Mouse (Mus musculus) heart, postnatal 14 days (tissue): Measurements from ENCODE around the gene Lyzl4. TPM values are rescaled to one million over a fixed set of nuclear protein-coding genes. Genes with fewer than 3 reads are reported as not detected.
A peak's percentile ranks its signal among the peaks of the same experiment; 100 is the strongest.
"Not testable (repeated sequence)": the region's sequence is repeated elsewhere in the genome, so short reads cannot be mapped to it uniquely, and the experiment has no call there.

ENCODE experiments used
- DNase-seq, 2 experiments: peaks; one replicate each; pipeline ENCODE4 v3.0.0; 2021 to 2022
- intact Hi-C: fragments of 180-260 bp; cut with DNase I; formaldehyde crosslinking; loops from one replicate; pipeline ENCODE4 v1.15.1; 2025
- total RNA-seq, 2 experiments: library from RNA; stranded (reverse); gene quantifications; 2 replicates each; pipeline ENCODE4 v1.2.3; 2021

Gene Lyzl4
- total RNA-seq, 2 experiments from 2014 or later: not detected

DNA sequence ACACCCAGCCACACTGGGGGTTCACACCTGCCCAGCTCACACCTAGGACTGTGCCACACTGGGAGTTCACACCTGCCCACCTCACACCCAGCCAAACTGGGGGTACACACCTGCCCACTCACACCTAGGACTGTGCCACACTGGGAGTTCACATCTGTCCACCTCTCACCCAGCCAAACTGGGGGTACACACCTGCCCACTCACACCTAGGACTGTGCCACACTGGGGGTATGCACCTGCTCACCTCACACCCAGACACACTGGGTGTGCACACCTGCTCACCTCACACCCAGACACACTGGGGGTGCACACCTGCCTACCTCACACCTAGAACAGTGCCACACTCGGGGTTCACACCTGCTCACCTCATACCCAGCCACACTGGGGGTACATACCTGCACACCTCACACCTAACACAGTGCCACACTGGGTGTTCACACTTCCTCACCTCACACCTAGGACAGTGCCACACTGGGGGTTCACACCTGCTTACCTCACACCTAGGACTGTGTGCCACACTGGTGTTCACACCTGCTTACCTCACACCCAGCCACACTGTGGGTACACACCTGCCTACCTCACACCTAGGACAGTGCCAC, 35.3 kb downstream of the Lyzl4 start:
- DNase-seq: no peak
- intact Hi-C loops: loop anchor here (5.0 kb wide), 1 partner anchor 214 kb away; no protein-coding TSS in a partner anchor

DNA sequence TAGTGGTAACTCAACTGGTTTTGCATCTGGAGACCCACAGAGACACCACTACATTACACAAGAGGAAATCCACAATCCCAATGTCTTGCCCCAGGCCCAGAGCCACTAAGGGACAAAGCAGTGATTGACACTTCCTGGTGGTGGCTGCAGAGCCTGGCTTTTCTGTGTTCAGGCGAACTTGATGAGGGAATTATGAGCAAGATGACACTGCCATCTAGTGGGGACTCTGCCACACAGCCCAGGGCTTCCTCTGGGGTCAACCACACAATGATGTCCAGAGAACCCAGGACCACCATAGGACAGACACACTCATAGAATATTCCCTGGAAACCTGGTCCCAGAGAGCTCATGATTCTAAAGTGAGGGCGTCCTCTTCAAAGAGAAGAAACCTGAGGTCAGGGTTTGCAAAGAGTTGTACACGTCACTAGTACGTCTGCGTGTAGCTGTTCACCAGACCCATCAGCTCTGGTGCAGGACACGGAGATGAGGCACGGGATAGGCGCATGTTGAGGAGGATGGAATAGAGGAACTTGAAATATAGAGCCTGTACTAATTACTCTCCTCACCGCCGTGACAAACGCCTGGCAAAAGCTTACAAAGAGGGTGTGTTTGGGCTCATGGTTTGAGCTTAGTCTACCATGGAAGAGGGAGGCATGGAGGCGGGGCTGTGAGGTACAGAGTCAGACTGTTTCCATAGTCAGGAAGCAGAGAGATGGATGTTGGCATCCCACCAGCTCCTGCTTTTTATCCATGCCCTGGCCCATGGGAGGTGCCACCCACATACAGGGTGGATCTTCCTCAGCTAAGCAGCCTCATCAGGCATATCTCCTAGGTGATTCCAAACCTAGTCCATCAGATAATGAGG, 36.2 kb downstream of the Lyzl4 start:
- intact Hi-C loops: loop anchor here (1.0 to 5.0 kb wide), 3 partner anchors 128 to 357 kb away; no protein-coding TSS in a partner anchor
- peak; percentile 71 to 86 for DNase-seq

DNA sequence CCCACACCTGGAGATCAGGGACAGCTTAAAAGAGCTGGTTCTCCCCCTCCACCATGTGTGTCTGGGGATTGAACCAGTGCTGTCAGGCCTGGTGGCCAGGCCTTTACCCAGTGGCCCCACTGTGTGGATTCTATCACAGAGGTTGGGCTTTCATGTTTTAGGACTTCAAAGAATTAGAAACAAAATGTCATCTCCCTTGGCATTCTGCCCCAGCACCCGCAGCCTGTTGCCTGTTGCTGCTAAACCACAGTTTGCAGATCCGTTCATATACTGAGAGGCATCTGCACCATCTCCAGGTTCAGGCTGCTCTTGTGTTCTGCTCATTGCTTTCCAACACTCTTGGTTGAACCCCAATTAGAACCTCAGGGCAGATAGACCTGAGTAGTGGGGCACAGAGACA, 39.5 kb downstream of the Lyzl4 start:
- intact Hi-C loops: no loop called here
- DNase-seq: no peak

DNA sequence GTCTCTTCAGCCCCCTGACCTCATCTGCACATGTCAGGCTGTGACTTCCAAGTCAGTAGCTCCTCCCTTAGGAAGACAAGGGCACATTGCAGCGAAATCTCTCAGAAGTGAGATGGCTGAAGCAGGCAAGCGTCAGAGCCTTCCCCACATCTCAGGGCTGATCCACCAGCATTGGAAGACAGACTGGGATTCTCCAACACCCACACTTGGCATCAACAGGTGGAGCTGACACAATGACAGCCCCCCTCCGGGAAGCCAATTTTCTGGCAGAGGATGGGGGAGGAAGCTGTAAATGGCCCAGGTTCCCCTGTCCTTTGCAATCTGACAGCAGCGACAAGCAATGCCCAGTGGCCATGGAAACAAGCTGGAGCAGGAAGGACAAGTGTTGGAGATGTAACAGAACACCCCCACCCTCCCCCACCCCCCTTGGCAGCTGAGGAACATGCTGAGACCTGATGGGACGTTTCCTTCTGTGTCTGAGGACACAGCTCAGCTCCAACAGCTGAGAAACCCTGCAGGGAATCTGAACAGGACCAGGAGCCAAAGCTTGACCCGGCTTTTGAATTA, 41.0 kb downstream of the Lyzl4 start:
- DNase-seq: no peak
- intact Hi-C loops: no loop called here

DNA sequence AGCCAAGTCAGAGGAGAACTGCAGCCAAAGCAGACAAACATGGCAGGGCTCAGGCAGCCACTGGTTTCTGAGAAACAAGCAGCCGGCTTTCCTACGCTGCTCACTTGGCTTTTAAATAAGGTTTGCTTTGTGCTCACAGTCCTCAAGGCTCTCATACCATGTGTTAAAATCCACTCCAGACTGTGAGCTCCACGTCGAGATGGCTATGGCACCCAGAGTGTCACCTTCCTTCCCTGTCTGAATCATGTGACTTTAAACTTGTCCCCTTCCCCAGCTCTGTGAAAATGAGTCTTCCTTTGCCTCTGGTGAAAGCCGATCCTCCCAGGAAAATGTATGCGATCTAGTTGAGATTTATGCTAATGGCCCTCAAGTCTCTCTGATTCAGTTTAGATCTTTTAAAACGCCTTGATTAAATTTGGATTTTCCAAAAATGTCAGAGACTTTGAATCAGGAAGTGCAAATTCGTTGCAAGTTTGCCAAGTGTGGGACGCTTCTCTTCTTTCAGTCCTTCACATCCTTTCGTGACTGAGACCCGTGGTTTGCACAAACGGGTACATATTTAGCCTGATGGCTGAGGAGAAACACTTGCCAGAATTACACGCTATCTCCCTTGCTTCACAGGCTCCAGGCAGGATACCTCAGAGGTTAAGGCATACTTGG, 41.6 kb downstream of the Lyzl4 start:
- intact Hi-C loops: no loop called here

DNA sequence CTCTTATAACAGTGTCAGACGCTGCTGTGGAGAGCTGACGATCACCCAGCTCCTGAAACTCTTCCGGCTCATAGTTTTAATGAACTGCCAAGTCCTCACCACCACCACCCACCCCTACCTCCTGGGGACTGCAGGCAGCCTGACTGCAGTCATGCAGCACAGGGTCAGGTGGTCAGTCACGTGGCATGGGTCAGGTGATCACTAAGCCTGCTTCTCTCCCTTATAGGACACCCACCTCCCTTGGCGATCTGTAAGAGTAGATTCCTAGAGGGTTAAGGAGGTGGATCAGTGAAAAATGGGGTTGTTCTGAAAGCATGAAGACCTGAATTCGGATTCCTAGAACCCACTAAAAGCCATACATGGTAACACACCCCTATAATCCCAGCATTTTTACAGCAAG, 42.3 kb downstream of the Lyzl4 start:
- intact Hi-C loops: no loop called here
- no peak for DNase-seq

More for the DNA sequence above, 41.6 kb downstream of the Lyzl4 start:
- no peak for DNase-seq

DNA sequence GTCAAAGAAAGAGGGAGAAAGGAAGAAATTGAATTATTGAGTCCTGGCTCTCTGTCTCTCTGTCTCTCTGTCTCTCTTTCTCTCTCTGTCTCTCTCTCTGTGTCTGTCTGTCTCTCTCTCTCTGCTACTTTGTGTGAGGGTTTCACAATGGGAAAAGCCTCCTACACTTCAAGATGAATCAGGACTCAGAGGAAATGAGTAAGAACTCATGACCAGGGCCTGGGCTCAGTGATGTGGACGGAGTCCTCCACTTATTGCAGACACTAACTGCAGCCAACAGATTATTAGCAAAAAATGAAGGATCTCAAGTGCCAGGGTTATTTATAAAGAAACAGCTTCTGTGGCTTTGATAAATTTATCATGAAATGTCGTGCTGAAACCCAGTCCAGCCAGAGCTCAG, 43.8 kb downstream of the Lyzl4 start:
- no peak for DNase-seq
- intact Hi-C loops: no loop called here

DNA sequence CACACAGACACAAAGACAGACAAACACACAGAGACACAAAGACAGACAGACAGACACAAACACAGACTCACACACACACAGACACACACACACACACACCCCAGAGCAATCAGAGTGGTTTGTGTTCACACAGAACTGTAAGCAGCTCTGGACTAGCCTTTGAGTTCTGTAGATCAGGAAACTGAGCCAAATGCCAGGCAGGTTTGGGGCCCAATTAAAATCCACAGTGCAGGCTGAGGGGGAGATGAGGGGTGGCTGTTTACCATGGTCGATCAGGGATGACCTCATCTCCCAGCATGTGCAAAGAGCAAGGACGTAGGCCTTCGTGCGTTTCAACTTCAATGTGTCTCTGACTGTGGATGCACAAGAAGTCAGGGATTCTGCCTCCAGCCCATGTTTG, 47.1 kb downstream of the Lyzl4 start:
- no peak for DNase-seq
- intact Hi-C loops: no loop called here

DNA sequence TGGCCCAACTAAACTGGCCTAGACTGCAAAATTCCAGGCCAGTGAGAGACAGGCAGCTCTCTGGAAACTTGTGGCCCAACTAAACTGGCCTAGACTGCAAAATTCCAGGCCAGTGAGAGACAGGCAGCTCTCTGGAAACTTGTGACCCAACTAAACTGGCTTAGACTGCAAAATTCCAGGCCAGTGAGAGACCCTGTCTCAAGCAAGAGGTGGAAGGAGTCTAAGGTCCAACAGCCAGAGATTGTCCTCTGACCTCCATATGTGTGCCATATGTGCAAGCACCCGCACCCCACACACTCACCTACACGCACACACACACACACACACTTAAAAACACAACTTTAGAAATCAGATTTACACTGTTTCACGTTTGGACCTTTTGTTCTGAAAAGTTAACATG, 48.1 kb downstream of the Lyzl4 start:
- intact Hi-C loops, DNase-seq: not testable (repeated sequence)

DNA sequence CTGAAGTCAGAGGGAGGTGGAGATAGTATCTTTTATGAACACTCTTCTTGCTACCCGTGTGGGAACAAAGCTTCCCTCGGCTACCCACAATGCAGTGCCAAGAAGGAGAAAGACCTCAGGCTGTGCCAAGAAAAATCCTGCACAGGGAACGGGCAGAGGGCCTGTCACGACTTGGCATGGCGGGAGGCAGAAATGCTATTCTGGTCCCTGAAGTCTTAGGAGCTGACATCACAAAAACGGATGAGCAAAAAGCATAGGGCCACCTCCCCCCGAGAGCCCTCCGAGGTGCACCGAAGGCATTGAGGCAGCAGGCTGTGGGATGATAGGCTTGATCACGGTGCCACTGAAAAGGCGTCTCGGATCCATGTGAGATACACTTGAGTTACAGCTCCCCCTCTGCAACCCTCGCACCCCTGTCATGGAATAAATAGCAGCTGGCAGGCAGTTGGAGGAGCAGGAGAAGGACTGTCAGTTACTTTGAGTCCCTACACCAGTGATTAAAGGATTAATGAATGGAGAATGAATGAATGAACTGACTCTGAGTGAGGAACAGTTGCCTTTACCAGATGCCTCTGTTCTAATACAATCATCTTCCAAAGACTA, 48.8 kb downstream of the Lyzl4 start:
- DNase-seq: peak in 1 of 2 experiments; percentile 32
- intact Hi-C loops: no loop called here

DNA sequence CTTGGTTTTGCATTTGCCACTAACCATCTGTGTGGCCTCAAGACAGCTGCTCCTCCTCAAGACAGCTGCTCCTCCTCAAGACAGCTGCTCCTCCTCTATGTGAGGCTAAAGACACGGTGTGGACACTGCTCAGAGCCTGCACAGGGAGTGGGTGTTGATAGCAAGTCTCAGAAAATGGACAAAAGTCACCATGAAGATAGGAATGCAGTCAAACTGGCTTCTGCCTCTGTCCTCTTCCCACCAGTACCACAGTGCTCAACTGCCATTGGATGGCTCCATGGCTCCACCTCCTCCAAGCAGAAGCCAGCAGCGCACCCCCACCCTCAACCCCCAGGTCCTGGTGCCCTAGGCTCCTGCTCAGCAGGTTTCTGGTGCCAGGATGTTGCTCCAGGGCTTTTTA, 52.4 kb downstream of the Lyzl4 start:
- intact Hi-C loops: no loop called here
- peak in 1 of 2 experiments; percentile 23 for DNase-seq

DNA sequence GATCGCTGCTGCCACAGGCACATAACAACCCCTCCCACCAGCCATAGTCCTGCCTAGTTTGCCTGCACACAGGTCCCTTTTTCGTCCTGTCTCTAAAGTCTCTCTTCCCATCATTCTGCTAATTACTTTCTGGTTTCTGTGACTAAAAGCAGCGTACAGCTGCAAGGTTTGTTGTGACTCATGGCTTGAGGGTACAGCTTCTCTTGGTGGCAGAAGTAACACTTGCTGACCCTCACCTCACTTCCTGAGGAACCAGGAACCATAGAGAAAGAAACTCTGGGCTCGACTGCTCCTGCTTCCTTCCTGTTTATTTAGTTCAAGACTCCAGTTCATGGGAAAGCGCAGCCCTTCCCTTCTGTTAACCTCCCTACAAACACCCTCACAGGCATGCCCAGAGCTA, 67.5 kb downstream of the Lyzl4 start:
- no peak for DNase-seq
- intact Hi-C loops: no loop called here

DNA sequence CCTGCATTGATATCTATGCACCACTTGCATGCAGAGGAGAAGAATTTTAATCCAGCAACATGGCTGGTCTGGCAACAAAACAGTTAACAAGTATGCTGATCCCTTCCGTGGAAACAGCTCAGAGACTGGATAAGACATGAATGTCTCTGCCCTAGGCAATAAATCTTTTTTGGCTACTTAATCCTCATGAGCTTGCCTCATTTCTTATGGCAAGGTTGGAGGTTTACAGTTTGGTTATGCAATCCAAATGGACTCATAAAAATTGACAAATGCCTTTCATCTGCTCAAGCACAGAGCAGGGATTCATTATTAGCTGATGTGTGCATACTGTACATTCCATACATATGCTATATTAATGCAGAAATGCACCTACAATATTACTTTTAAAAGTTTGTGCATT, 73.4 kb downstream of the Lyzl4 start:
- no peak for DNase-seq
- intact Hi-C loops: no loop called here

DNA sequence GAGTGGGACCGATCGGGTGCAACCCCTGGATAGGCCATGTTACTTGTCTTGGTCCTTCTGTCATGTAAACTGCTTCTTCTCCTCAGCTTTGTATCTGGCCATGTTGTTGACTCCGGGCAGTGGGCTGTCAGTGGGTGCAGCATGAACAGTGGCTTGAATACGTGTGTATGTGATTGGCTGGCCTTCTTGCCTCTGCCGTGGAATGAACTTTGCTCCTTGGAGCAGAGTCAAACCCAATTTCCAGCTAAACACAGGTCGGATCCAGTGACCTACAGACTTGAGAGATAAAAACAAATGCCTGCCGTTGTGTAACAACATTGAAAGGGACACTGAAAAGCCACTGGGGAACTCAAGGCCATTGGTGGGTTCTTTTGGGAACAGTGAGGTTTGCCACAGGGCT, 75.5 kb downstream of the Lyzl4 start:
- DNase-seq: no peak
- intact Hi-C loops: no loop called here

DNA sequence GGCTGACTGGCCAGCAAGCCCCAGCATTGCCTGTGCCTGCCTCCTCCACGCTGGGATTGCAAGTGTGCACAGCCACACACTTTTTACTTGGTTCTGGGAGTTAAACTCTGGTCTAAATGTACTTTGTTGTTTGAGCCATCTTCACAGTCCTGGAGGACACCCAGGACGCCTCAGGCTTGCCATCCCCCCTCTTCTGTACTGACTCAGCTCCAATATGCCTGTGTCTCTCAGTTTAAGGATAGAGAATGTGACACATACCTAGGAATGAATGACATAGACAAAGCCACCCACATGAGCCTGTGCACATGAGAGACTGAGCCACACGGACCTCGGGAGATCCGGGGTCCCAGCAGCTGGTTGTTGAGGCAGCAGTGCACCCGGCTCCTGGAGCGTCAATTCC, 78.6 kb downstream of the Lyzl4 start:
- intact Hi-C loops: no loop called here
- DNase-seq: no peak

DNA sequence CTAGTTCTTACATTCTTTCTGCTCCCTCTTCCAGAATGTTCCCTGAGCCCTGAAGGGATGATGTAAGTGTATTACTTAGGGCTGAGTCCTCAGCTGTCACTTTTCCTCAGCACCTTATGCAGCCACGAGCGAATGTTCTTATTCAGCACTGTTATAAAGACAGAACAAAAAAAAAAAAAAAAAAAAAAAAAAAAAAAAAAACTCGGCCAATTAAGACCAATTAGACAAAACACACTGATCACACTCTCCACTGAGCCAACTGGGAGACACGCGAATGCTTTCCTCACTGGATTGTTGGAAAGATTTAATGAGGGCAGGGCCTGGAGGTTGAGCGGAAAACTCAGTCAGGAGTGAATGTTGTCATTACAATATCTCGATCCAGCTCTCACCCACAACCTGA, 81.4 kb downstream of the Lyzl4 start:
- intact Hi-C loops: no loop called here
- DNase-seq: no peak

DNA sequence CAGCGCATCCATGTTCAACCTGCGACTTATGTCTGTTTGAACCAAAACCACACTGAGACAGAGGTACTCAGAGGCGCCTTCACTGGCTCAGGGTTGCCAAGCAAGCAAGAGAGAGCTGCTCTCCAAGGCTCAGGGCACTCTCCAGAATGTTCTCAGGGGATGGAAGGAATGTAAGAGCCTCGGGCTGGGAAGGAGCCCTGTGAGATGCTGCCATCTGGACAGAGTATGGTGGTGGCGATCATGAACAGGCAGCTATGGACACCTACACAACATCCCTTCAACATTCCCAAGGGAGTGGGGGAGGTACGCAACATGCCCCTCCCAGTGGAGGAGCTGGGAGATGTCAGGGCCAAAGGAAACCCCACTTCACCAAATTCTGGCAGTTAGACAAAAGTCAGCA, 83.7 kb downstream of the Lyzl4 start:
- no peak for DNase-seq

DNA sequence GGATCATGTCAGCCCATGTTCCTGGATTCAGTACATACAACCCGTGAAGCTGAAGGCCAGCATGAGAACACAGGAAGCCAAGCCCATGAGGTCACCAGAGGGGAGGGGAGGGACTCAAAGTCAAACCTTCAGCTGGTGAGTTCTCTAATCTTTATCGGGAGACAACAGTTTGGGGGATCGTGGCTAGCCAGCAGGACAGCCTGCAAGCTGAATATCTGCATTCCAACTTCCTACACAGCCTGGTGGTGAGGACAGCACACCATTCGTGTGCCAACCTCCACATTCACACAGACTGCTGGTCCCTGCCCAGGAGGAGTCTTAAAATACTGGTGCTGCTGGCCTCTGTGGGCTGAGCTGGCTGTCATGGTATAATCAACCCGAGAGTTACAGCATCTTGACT, 85.0 kb downstream of the Lyzl4 start:
- peak; percentile 34 to 62 for DNase-seq
- intact Hi-C loops: no loop called here

More for the DNA sequence above, 83.7 kb downstream of the Lyzl4 start:
- intact Hi-C loops: no loop called here

DNA sequence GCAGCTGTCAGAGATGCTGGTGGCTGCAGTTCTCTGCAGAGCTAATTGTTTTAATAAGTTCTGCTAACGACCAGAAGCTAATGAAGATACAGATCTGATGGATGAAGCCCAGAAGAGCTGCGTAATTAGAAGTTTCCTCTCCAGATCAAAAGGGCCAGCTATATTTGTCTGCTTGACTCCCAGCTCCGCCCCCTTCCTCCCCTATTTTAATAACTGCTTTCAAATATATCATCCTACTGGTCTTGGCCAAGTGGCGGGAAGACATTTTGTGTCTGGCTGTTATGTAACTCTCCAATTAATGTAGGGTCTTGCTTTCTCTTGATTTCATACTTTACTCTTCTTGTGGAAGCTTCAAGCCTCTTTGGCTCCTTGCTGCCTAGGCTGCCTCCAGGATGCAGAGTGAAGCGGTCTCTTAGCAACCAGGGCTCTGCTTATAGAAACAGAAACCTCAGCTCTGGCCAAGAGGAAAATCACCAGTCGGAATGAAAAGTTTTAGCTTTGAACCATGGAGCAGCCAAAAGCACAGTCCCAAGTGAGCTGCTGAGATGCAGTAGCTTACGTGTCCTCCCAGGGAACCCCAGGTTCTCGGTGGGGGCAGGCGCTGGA, 86.4 kb downstream of the Lyzl4 start:
- DNase-seq: peak; percentile 17 to 33
- intact Hi-C loops: no loop called here

DNA sequence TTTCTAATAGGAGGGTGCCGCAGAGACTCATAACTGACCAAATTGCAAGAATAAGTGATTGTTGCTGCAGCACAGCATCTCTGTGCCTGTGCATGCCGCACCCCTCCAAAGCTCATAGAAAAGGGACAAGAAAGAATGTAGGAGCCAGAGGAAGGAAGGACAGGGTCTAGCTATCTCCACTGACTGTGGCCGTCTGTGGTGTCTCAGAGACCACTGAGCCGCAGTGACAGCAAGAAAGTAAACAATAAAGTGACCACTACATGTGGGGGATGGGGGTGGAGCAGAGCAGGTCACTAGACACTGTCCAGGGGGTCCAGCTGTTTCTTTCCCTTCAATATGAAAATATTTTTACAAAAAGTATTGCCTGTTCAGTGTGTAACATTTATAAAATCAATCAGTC, 88.3 kb downstream of the Lyzl4 start:
- intact Hi-C loops: no loop called here
- no peak for DNase-seq
